Mouse (Mus musculus) retina, adult 2 months (tissue): ENCODE measurements around the gene Nav3.
A peak's percentile ranks its signal among the peaks of the same experiment; 100 is the strongest.

Experiments used
- DNase-seq: peaks from one replicate; pipeline ENCODE4 v3.0.0-alpha.2; 2012; ENCODE audit warnings: low read depth, low spot score

Gene Nav3

DNA sequence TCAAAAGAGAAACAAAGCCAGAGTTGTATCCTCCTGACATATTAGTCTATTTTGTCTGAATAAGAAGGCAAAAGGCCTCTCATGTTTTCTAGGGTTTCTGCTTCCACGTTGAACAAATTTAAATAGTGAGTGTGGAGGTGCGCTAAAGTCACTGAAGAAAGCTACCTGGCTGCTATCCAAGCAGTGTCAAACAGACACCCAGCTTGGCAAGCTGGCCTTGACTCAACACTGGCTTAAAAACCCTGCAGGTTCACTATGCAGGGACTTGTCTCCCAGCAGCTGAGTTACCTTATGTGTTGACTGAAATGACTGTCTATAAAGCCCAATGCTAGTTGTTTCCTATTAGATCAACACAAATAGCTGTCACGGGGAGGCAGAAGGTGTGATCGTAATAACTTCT, 612.3 kb downstream of the Nav3 start:
- DNase-seq = no peak

GRCm38 (mm10) chr10:109832768-109833291, 623.2 kb downstream of the Nav3 start:
- no peak for DNase-seq

GRCm38 (mm10) chr10:109806782-109807493, 649.1 kb downstream of the Nav3 start:
- DNase-seq = no peak

DNA sequence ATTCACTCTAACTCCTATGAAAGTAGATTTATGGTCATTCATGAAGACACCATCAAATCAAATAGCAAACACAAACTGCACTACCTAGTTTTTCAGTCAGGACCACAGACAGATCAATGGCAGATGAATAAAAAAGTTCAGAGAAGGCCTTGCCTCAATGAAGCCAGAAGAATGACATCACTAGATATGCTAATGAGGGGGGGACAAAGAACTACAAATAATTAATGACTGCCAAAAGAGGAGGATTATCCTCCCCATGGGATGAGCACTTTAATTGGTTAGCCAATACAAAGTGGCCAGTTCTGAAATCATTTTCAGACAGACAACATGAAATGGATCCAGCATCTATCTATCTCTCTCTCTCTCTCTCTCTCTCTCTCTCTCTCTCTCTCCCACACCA, 652.6 kb downstream of the Nav3 start:
- no peak for DNase-seq

DNA sequence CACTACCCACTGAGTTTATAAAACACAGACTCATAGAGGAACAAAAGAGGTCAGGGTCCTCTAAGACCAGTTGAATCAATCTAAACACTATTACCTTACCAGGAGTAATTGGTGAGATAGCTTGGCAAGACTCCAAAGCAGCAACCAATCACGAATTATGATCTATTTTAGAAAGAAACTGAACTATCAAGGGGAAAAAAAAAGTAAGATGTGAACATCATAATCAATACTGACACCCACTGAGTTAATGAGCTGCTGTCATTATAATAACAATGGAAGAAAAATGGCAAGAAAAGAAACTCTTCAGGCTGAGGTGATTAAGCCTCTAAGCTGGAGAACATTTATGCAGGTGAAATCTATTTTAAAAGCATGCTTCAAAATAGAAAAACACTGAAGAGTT, 653.8 kb downstream of the Nav3 start:
- no peak for DNase-seq

- no peak for DNase-seq
Measured at GRCm38 (mm10) chr10:109799246-109799645, 656.8 kb downstream of the Nav3 start.

GRCm38 (mm10) chr10:109796981-109797380, 659.0 kb downstream of the Nav3 start:
- DNase-seq = no peak

GRCm38 (mm10) chr10:109793491-109793890, 662.5 kb downstream of the Nav3 start:
- DNase-seq = no peak

DNA sequence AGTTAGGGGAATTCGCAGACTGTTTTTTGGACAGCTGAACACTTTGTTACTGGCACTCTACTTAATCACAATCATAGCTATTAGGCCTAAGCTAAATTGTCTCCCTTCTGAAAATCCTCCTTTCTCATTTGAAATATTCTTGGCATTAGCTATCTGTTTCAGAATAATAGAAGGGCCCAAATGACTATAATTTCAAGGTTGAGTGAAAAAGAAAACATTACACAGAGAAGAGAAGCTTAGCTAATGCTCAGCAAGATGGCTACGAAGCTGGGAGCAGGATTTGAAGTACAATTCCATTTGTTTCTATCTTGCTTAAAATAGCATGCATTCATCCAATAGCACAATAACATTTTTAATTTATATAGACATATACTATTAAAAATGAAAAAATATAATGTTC, 667.3 kb downstream of the Nav3 start:
- DNase-seq = no peak

DNA sequence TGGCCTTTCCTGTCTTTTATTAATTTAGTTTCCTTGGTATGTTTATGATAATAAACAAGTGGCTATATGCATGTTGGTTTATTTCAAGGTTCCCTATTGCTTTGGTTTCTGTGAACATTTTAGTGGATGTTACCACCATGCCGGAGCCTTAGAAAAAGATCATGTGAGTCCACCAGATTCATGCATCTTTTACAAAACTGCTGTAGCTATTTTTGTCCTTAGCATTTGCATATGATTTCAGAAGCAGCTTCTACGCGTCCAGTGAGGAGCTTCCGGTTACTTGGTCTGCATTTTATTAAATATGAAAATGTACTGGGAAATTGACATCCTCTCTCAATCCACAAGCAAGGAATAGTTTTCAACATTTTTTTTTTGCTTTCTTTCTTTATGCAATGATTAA, 676.9 kb downstream of the Nav3 start:
- no peak for DNase-seq

GRCm38 (mm10) chr10:109769092-109769491, 686.9 kb downstream of the Nav3 start:
- no peak for DNase-seq

GRCm38 (mm10) chr10:109765650-109766049, 690.4 kb downstream of the Nav3 start:
- peak; percentile 16 for DNase-seq

GRCm38 (mm10) chr10:109764412-109765101, 691.4 kb downstream of the Nav3 start:
- no peak for DNase-seq

DNA sequence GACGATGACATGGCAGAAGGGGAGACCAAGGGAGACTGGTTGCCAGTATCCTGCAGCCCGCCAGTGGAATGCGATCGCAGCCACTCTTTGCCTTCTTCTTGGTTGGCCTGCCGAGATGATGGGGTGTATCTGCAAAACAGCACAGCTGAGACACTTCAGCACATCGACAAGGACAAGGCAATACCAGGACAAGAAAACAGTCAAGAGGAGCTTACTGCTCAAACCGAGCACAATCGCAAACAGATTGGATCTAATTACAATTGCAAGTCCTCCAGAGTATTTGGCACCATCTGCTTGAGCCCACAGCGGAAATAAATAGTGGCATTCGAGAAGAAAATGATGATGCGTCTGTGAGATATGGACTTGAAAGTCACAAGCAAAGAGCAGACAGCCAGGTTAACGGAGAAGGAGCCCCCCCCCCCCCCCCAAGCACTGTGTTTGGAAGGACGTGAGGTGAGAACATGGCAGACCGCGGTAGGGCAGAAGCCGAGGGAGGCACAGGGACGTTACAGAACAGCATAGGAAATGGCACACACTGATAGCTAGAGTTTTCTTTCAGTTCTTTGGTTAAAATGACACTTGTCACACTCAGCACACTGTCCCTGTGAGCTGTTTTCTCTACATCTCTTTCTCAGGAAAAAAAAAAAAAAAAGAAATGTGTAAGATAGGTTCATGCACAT, 696.9 kb downstream of the Nav3 start:
- no peak for DNase-seq

DNA sequence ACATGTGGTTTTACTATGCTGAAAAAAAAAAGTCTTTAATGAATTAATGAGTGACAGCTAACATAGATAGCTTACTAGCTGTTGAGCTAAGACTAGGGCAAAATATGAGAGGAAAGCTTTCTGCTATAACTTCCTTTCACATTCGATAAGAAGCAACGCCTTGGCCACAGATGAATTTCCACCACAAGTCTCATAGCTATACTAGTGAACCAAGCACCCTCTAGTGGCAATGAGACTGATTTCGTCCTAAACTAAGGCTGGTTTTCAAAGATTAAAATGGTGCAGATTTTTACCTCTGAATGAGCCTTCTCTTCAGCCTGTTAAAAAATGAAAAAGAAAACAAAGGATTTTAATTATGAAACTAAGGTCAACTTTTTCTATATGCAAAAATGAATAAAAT, 709.1 kb downstream of the Nav3 start:
- no peak for DNase-seq

DNA sequence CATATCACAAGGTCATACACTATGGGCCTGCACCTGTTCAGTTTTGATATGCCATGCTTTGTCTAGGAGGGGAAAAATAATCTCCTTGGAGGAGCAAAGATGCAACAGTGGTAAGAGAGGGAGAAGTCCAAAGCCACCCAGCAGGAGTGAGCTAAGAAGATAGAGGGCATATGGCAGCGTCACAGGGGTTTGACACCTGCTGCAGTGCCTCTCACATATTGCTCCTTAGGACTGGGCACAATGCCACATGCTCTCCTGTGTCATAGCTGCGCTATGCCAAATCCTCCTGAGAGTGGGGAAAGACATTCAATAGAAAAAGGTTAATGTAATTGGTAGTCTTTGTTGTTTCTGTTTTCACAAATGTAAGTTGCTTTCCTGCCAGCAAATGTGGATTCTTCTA, 714.3 kb downstream of the Nav3 start:
- no peak for DNase-seq

- no peak for DNase-seq
Measured at GRCm38 (mm10) chr10:109740326-109740725, 715.7 kb downstream of the Nav3 start.

DNA sequence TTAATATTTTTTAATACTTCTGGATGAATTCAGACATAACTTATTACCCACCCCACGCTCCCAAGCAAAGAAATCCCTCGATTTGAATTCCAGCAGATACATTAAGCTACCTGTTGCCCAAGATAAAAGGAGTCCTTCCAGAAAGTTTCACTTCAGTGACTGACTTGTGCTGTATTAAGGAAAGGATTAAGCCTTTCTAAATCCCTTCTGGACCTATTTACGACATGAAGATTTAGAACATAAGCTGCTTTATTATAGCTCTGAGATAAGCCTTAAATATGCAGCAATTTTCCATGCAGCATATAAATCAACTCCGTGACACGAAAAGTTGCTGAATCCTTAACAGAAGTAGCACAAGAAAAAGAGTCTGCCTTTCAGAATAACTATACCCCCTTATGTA, 732.4 kb downstream of the Nav3 start:
- DNase-seq = peak; percentile 68

DNA sequence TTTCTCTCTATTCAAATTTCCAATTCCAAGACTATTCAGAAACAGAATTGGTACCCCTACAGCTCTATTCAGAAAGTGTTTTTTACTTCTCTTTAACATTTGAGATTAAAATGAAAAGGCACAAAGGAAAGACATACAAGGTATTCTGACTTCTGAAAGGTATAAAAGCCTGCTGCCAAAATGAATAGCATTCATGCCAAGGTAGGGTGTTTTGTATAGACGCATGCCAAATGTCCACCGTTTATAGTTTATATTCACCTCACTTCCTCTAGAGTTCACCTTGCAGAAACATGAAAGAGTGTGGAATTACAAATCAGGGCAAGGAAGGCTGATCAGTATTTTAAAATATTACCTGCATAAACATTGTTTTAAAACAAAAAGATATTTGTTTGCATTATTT, 737.2 kb downstream of the Nav3 start:
- no peak for DNase-seq

DNA sequence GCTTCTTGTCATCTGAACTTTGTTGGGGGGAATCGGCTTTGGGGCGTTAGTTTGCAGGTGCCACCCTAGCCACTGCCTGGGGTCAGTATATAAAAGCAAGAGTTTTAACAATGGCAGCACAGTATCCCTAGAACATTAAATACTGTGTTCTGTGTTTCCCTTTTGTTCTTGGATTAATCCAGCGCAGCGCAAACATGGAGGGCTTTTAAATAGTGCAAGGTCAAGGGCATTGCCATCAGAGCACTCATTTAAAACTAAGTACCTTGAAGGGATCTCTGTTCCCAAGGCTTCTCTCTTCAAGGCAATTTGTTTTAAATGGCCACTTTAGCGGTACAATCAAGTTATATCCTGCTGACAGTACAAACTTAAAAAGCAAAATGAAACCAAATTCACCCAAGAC, 737.6 kb downstream of the Nav3 start:
- no peak for DNase-seq

- DNase-seq = peak; percentile 37
Measured at GRCm38 (mm10) chr10:109713001-109713400, 743.0 kb downstream of the Nav3 start.

DNA sequence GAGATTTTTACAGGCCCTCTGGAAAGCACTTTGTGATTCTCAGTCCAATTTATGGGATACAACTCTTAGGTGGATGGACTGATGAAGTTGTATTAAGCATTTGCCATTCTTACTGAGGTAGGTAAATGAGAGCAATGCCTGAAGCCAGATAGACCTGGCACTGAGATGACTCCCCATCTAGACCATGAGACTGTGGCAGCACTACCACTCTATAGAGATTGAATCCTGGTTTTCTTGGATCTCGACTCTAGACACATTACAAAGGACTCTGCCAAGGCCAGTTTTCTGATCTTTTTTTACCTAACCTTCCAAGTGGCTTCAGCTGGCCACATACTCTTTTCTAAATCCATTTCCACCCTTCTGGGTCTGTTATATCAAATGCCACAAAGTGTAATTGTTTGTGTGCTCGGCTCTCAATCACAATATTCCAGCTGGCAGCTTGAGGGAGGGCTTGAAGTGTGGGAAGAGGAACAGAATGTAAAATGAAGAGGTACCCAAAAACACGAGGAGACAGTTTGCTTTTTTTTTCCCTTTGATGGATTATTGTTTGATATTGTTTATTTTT, 756.2 kb downstream of the Nav3 start:
- DNase-seq = no peak
